Mouse (Mus musculus) midbrain, postnatal 0 days (tissue): Measurements from ENCODE around the gene Ppp1r1b. TPM values are rescaled to one million over a fixed set of nuclear protein-coding genes. Genes with fewer than 3 reads are reported as not detected.

Source experiments
- ATAC-seq: fragments of 200-750 bp; cut with Nextera tagmentation; 2 replicates; pipeline ENCODE4 v1.8.0; 2017; ENCODE audit warnings: moderate number of reproducible peaks, mild to moderate bottlenecking, moderate TSS enrichment, moderate library complexity; ENCODE audit not compliant: low FRiP score
- DNase-seq: peaks from one replicate; pipeline ENCODE4 v3.0.0-alpha.2; 2015; ENCODE audit warnings: low spot score
- H3K27ac ChIP-seq: fragments of 300-500 bp; sonication (generic); 2 replicates; pipeline ENCODE4 v1.5.1; 2014; ENCODE audit warnings: low read depth, mild to moderate bottlenecking, low read length, mixed read lengths
- H3K27me3 ChIP-seq: fragments of 300-500 bp; sonication (generic); 2 replicates; pipeline ENCODE4 v1.6.1; 2014; ENCODE audit warnings: low read length, control low read depth, mixed read lengths; ENCODE audit not compliant: insufficient read depth
- H3K36me3 ChIP-seq: fragments of 300-500 bp; sonication (generic); 2 replicates; pipeline ENCODE4 v1.6.1; 2014; ENCODE audit warnings: low read length, control low read depth, mixed read lengths; ENCODE audit not compliant: insufficient read depth
- H3K4me1 ChIP-seq: fragments of 300-500 bp; sonication (generic); 2 replicates; pipeline ENCODE4 v1.6.1; 2014; ENCODE audit warnings: mild to moderate bottlenecking, control low read depth, antibody characterized with exemption, low read length, mixed read lengths; ENCODE audit not compliant: insufficient read depth
- H3K4me2 ChIP-seq: fragments of 300-500 bp; sonication (generic); 2 replicates; pipeline ENCODE4 v1.6.1; 2014; ENCODE audit warnings: low read depth, mild to moderate bottlenecking, low read length, mixed read lengths; ENCODE audit not compliant: poor library complexity, severe bottlenecking
- H3K4me3 ChIP-seq: fragments of 300-500 bp; sonication (generic); 2 replicates; pipeline ENCODE4 v1.5.1; 2014; ENCODE audit warnings: low read depth, mild to moderate bottlenecking, low read length, moderate library complexity
- H3K9ac ChIP-seq: fragments of 300-500 bp; sonication (generic); replicated peaks from 2 replicates; pipeline ENCODE4 v1.6.1; 2014; ENCODE audit warnings: mild to moderate bottlenecking, low read length, moderate library complexity, mixed read lengths; ENCODE audit not compliant: poor library complexity, severe bottlenecking
- H3K9me3 ChIP-seq: fragments of 300-500 bp; sonication (generic); 2 replicates; pipeline ENCODE4 v1.6.1; 2016; ENCODE audit warnings: low read length, control low read depth
- CTCF ChIP-seq: IDR thresholded peaks from 2 replicates; pipeline ENCODE4 v1.5.1; 2016; ENCODE audit warnings: antibody characterized with exemption, mild to moderate bottlenecking
- WGBS: fragments of 180-500 bp; shearing (Covaris S2); extraction: QIAGEN DNeasy Blood & Tissue Kit; methylation state at CpG from one replicate; pipeline ENCODE4 v1.1.7; 2014; 5-methylcytosine and 5-hydroxymethylcytosine counted together
- polyA plus RNA-seq: library from polyadenylated mRNA; unstranded; fragments of >200 nt; fragmentation: Nextera tagmentation; extraction: Ambion mirVana; gene quantifications from 2 replicates; pipeline ENCODE4 v1.2.1, GENCODE M21; 2015
- total RNA-seq: library from RNA; depleted of rRNA; stranded (reverse); fragments of >200 nt; gene quantifications from 2 replicates; pipeline ENCODE4 v1.2.3, GENCODE M21; 2014

Ppp1r1b gene
- total and polyA plus RNA-seq, 2 experiments from 2014 or later, result 4.2 to 5.0 TPM

GRCm38 (mm10) chr11:98349308-98349707 is 1.1 kb downstream of the Ppp1r1b start:
- Histone ChIP-seq H3K4me3 (no peak overlapping the region), H3K36me3 (no peaks in the 10 kb centered on the region), H3K9me3 (no peaks in the 10 kb centered on the region), H3K27me3 (peaks cover 58% of the 10 kb centered on the region), H3K9ac (no peak overlapping the region), H3K27ac (no peak overlapping the region), H3K4me2 (peak overlapping the region; percentile 90), H3K4me1 (no peaks in the 10 kb centered on the region)
- no peak for ATAC-seq
- WGBS, result 4% methylated on average over 9 of the region's 9 CpGs
- no peak for TF ChIP-seq CTCF
- no peak for DNase-seq

GRCm38 (mm10) chr11:98352272-98352990 is 4.2 kb downstream of the Ppp1r1b start:
- H3K4me2 ChIP-seq, result no peak overlapping the region
- no peak for DNase-seq

GRCm38 (mm10) chr11:98353651-98354211 is 5.5 kb downstream of the Ppp1r1b start:
- ATAC-seq, result no peak
- peaks cover 33% of the 10 kb centered on the region for H3K27me3 ChIP-seq
- no peak overlapping the region for H3K4me3 ChIP-seq
- 39% methylated on average over 8 of the region's 8 CpGs for WGBS
- H3K27ac ChIP-seq, result no peak overlapping the region
- no peak overlapping the region for H3K4me2 ChIP-seq
- H3K9ac ChIP-seq, result no peak overlapping the region
- DNase-seq, result no peak
- no peaks in the 10 kb centered on the region for H3K9me3 ChIP-seq
- H3K36me3 ChIP-seq, result no peaks in the 10 kb centered on the region
- TF ChIP-seq CTCF, result no peak
- 0 out of 2 replicates have a peak, but pooled peaks cover 3% of the 10 kb centered on the region for H3K4me1 ChIP-seq

More at GRCm38 (mm10) chr11:98352272-98352990, 4.2 kb downstream of the Ppp1r1b start:
- Histone ChIP-seq H3K27me3 (peaks cover 41% of the 10 kb centered on the region), H3K27ac (no peak overlapping the region), H3K9me3 (no peaks in the 10 kb centered on the region), H3K9ac (no peak overlapping the region), H3K36me3 (no peaks in the 10 kb centered on the region), H3K4me3 (no peak overlapping the region), H3K4me1 (no peaks in the 10 kb centered on the region)
- ATAC-seq, result no peak
- 76% methylated on average over 18 of the region's 18 CpGs for WGBS
- TF ChIP-seq CTCF, result no peak

- Histone ChIP-seq H3K4me1 (peaks cover 6% of the 10 kb centered on the region), H3K27me3 (peaks cover 27% of the 10 kb centered on the region), H3K27ac (no peak overlapping the region), H3K4me2 (no peak overlapping the region), H3K9ac (no peak overlapping the region), H3K9me3 (no peaks in the 10 kb centered on the region), H3K36me3 (no peaks in the 10 kb centered on the region), H3K4me3 (no peak overlapping the region)
- DNase-seq, result no peak
- WGBS, result 66% methylated on average over 14 of the region's 14 CpGs
- ATAC-seq, result no peak
- no peak for TF ChIP-seq CTCF
These were observed 6.2 kb downstream of the Ppp1r1b start for GRCm38 (mm10) chr11:98354445-98354844.

- H3K4me1 ChIP-seq, result peaks cover 15% of the 10 kb centered on the region
- H3K36me3 ChIP-seq, result no peaks in the 10 kb centered on the region
- H3K9me3 ChIP-seq, result no peaks in the 10 kb centered on the region
- no peak overlapping the region for H3K4me3 ChIP-seq
- 9% methylated on average over 6 of the region's 6 CpGs for WGBS
- ATAC-seq (no peak), DNase-seq (peak; percentile 86)
- H3K9ac ChIP-seq, result no peak overlapping the region
- peaks cover 16% of the 10 kb centered on the region; the same call in 1 of the 2 replicates for H3K27me3 ChIP-seq
- H3K27ac ChIP-seq, result no peak overlapping the region
- no peak overlapping the region for H3K4me2 ChIP-seq
- TF ChIP-seq CTCF, result peak; percentile 88
These were observed 7.6 kb downstream of the Ppp1r1b start for GRCm38 (mm10) chr11:98355732-98356299.
